Mouse (Mus musculus) liver, embryonic 14.5 days (tissue): Measurements from ENCODE around the gene Chil1. TPM values are rescaled to one million over a fixed set of nuclear protein-coding genes. Genes with fewer than 3 reads are reported as not detected.

Experiments used
- ATAC-seq: fragments of 200-750 bp; cut with Nextera tagmentation; 2 replicates; pipeline ENCODE4 v1.8.0; 2017; ENCODE audit warnings: moderate number of reproducible peaks, mild to moderate bottlenecking, moderate library complexity; ENCODE audit not compliant: insufficient read depth
- DNase-seq, 3 experiments: peaks; one replicate each; pipeline ENCODE4 v3.0.0-alpha.2; 2012 to 2013; ENCODE audit warnings: low read depth in 3 of 3, low spot score in 3 of 3
- H3K27ac ChIP-seq: fragments of 300-500 bp; sonication (generic); 2 replicates; pipeline ENCODE4 v1.5.1; 2014; ENCODE audit warnings: moderate library complexity, mild to moderate bottlenecking, control low read depth, inconsistent platforms
- H3K27me3 ChIP-seq: fragments of 300-500 bp; sonication (generic); 2 replicates; pipeline ENCODE4 v1.6.1; 2014; ENCODE audit warnings: mild to moderate bottlenecking, low read length, moderate library complexity; ENCODE audit not compliant: control insufficient read depth, insufficient read depth
- H3K36me3 ChIP-seq: fragments of 300-500 bp; sonication (generic); replicated peaks from 2 replicates; pipeline ENCODE4 v1.6.1; 2014; ENCODE audit warnings: low read depth; ENCODE audit not compliant: control insufficient read depth, insufficient read depth
- H3K4me1 ChIP-seq, 2 experiments: fragments of 200-500 bp in 1 of 2; fragments of 300-500 bp in 1 of 2; sonication (generic) in 1 of 2; replicated peaks; 2 replicates each; pipeline ENCODE4 v1.6.1; 2012 to 2014; ENCODE audit warnings: antibody characterized with exemption in 1 of 2, inconsistent platforms in 1 of 2, low read length in 1 of 2; ENCODE audit not compliant: control insufficient read depth in 2 of 2, insufficient read depth in 2 of 2
- H3K4me2 ChIP-seq: fragments of 300-500 bp; sonication (generic); 2 replicates; pipeline ENCODE4 v1.6.1; 2014; ENCODE audit warnings: low read depth, mild to moderate bottlenecking, control low read depth, moderate library complexity
- H3K4me3 ChIP-seq, 2 experiments: fragments of 200-500 bp in 1 of 2; fragments of 300-500 bp in 1 of 2; sonication (generic) in 1 of 2; 2 replicates each; pipeline ENCODE4 v1.5.1; 2012 to 2014; ENCODE audit warnings: low read depth in 2 of 2, low read length in 2 of 2, mild to moderate bottlenecking in 2 of 2, control low read depth in 1 of 2, inconsistent platforms in 1 of 2, moderate library complexity in 1 of 2; ENCODE audit not compliant: insufficient read depth in 1 of 2
- H3K9ac ChIP-seq: fragments of 300-500 bp; sonication (generic); replicated peaks from 2 replicates; pipeline ENCODE4 v1.6.1; 2014; ENCODE audit warnings: mild to moderate bottlenecking, control low read depth, moderate library complexity
- H3K9me3 ChIP-seq: fragments of 300-500 bp; sonication (generic); 2 replicates; pipeline ENCODE4 v1.6.1; 2016; ENCODE audit warnings: low read length, mixed read lengths; ENCODE audit not compliant: control insufficient read depth
- CTCF ChIP-seq: IDR thresholded peaks from 2 replicates; pipeline ENCODE4 v1.5.1; 2016; ENCODE audit warnings: antibody characterized with exemption, low read depth, control low read depth
- EP300 ChIP-seq: IDR thresholded peaks from 2 replicates; pipeline ENCODE4 v1.6.1; 2016; ENCODE audit warnings: antibody characterized with exemption, low read depth
- WGBS: fragments of 180-500 bp; shearing (Covaris S2); extraction: QIAGEN DNeasy Blood & Tissue Kit; methylation state at CpG from one replicate; pipeline ENCODE4 v1.1.7; 2014; ENCODE audit not compliant: insufficient replicate concordance; 5-methylcytosine and 5-hydroxymethylcytosine counted together
- polyA plus RNA-seq, 2 experiments: library from polyadenylated mRNA; depleted of rRNA in 1 of 2; stranded (reverse) in 1 of 2; unstranded in 1 of 2; fragments of >200 nt; fragmentation: Nextera tagmentation in 1 of 2; extraction: Ambion mirVana in 1 of 2; gene quantifications; 2 replicates each; pipeline versions ENCODE4 v1.2.1 to v1.2.3; 2012 to 2014

Gene Chil1
- polyA plus RNA-seq, 2 experiments = 1.3 to 3.7 TPM

GRCm38 (mm10) chr1:134154121-134154520 lies 27.9 kb upstream of the Chil1 start:
- DNase-seq (no peak), ATAC-seq (no peak)
- no peaks in the 10 kb centered on the region for H3K9me3 ChIP-seq
- H3K36me3 ChIP-seq = no peaks in the 10 kb centered on the region
- TF ChIP-seq CTCF = no peak
- no peak for TF ChIP-seq EP300
- H3K4me2 ChIP-seq = no peak overlapping the region
- no peak overlapping the region for H3K9ac ChIP-seq
- 62% methylated on average over 3 of the region's 3 CpGs for WGBS
- no peak overlapping the region for H3K4me3 ChIP-seq
- H3K27ac ChIP-seq = no peak overlapping the region
- peaks cover 0 to 16% of the 10 kb centered on the region in 2 experiments; a peak in 2 of 4 replicates for H3K4me1 ChIP-seq
- no peaks in the 10 kb centered on the region for H3K27me3 ChIP-seq

- no peak for DNase-seq
- Histone ChIP-seq H3K4me1 (peaks cover 0 to 16% of the 10 kb centered on the region in 2 experiments; a peak in 2 of 4 replicates), H3K27ac (no peak overlapping the region), H3K9me3 (no peaks in the 10 kb centered on the region), H3K4me3 (no peak overlapping the region), H3K27me3 (no peaks in the 10 kb centered on the region), H3K9ac (no peak overlapping the region), H3K36me3 (no peaks in the 10 kb centered on the region), H3K4me2 (no peak overlapping the region)
- 40% methylated on average over 3 of the region's 3 CpGs for WGBS
- TF ChIP-seq EP300 = no peak
- peak; percentile 55; the same call in 1 of the 2 replicates for TF ChIP-seq CTCF
- ATAC-seq = no peak
These were observed 27.3 kb upstream of the Chil1 start for GRCm38 (mm10) chr1:134154655-134155054.

GRCm38 (mm10) chr1:134160404-134160803 lies 21.6 kb upstream of the Chil1 start:
- WGBS = 81% methylated on average over 3 of the region's 3 CpGs
- TF ChIP-seq CTCF = no peak
- no peak for TF ChIP-seq EP300

GRCm38 (mm10) chr1:134161399-134161798 lies 20.6 kb upstream of the Chil1 start:
- TF ChIP-seq EP300 = no peak
- TF ChIP-seq CTCF = no peak
- H3K9me3 ChIP-seq = no peaks in the 10 kb centered on the region
- H3K9ac ChIP-seq = no peak overlapping the region
- no peak overlapping the region for H3K27ac ChIP-seq
- H3K4me1 ChIP-seq = peaks cover 0 to 2% of the 10 kb centered on the region in 2 experiments; a peak in 1 of 4 replicates
- ATAC-seq (no peak), DNase-seq (no peak)
- H3K4me3 ChIP-seq = no peak overlapping the region
- H3K27me3 ChIP-seq = no peaks in the 10 kb centered on the region
- H3K4me2 ChIP-seq = no peak overlapping the region
- H3K36me3 ChIP-seq = no peaks in the 10 kb centered on the region
- WGBS = 62% methylated on average over 6 of the region's 6 CpGs

More at GRCm38 (mm10) chr1:134160404-134160803, 21.6 kb upstream of the Chil1 start:
- H3K4me2 ChIP-seq = no peak overlapping the region
- H3K4me1 ChIP-seq = peaks cover 0 to 2% of the 10 kb centered on the region in 2 experiments; a peak in 1 of 4 replicates
- H3K9me3 ChIP-seq = no peaks in the 10 kb centered on the region
- DNase-seq = no peak
- no peaks in the 10 kb centered on the region for H3K36me3 ChIP-seq
- H3K27ac ChIP-seq = no peak overlapping the region
- H3K4me3 ChIP-seq = no peak overlapping the region
- H3K27me3 ChIP-seq = no peaks in the 10 kb centered on the region
- H3K9ac ChIP-seq = no peak overlapping the region
- ATAC-seq = no peak

GRCm38 (mm10) chr1:134162510-134163225 lies 19.3 kb upstream of the Chil1 start:
- Histone ChIP-seq H3K27me3 (no peaks in the 10 kb centered on the region), H3K9ac (no peak overlapping the region), H3K4me1 (peaks cover 0 to 2% of the 10 kb centered on the region in 2 experiments; a peak in 1 of 4 replicates), H3K4me2 (no peak overlapping the region), H3K36me3 (no peaks in the 10 kb centered on the region), H3K9me3 (no peaks in the 10 kb centered on the region), H3K27ac (no peak overlapping the region), H3K4me3 (no peak overlapping the region)
- no peak for DNase-seq
- no peak for TF ChIP-seq CTCF
- TF ChIP-seq EP300 = no peak
- 60% methylated on average over 6 of the region's 6 CpGs for WGBS
- ATAC-seq = no peak
